Mouse (Mus musculus): ENCODE measurements around the gene Olfr1032. TPM values are rescaled to one million over a fixed set of nuclear protein-coding genes. Genes with fewer than 3 reads are reported as not detected.
"Not testable (repeated sequence)": the region's sequence is repeated elsewhere in the genome, so short reads cannot be mapped to it uniquely, and the experiment has no call there.

Gene Olfr1032
- not detected in 2 replicates for total RNA-seq (2021)
- long read RNA-seq, experiment 1 = 0 reads
- long read RNA-seq, experiment 2 = 0 reads

GRCm38 (mm10) chr2:86005240-86005639, at the start of gene Olfr1032:
Gene Olfr1032, plus strand, starts transcription at chr2:86005540.
- DNase-seq = no peak

- DNase-seq = no peak
Observed at GRCm38 (mm10) chr2:85973595-85973994, 31.7 kb upstream of the Olfr1032 start, which contains the start of gene Olfr1029. Gene Olfr1029, plus strand, starts transcription at chr2:85973895.

- DNase-seq = no peak
Observed at GRCm38 (mm10) chr2:85978976-85979375, 26.4 kb upstream of the Olfr1032 start, which contains the start of gene Olfr1030. Gene Olfr1030, plus strand, starts transcription at chr2:85979276.

GRCm38 (mm10) chr2:85990004-85990403, 15.3 kb upstream of the Olfr1032 start, which contains the start of gene Olfr1031:
Gene Olfr1031, plus strand, starts transcription at chr2:85990304.
- DNase-seq = no peak

GRCm38 (mm10) chr2:86020406-86020805, 15.1 kb downstream of the Olfr1032 start, which contains the start of gene Olfr1033:
Gene Olfr1033, plus strand, starts transcription at chr2:86020633.
- peak; percentile 21 for DNase-seq

GRCm38 (mm10) chr2:86021518-86021917, 16.2 kb downstream of the Olfr1032 start:
- DNase-seq = not testable (repeated sequence)

- DNase-seq = no peak
Observed at GRCm38 (mm10) chr2:86045561-86045960, 40.2 kb downstream of the Olfr1032 start, which contains the start of gene Olfr1034. Gene Olfr1034, plus strand, starts transcription at chr2:86045861.

- DNase-seq = not testable (repeated sequence)
Observed at GRCm38 (mm10) chr2:86050777-86051176, 45.4 kb downstream of the Olfr1032 start.

Other genes starting within 250 kb of the Olfr1032 start
- gene Olfr1012, start 242.8 kb upstream of the Olfr1032 start, total RNA-seq (2021) = not detected in 2 replicates
- gene Olfr1013, start 238.4 kb upstream of the Olfr1032 start, total RNA-seq (2021) = 0.11 TPM in 1 of 2 replicates, not detected in the other
- gene Olfr1014, start 232.8 kb upstream of the Olfr1032 start, total RNA-seq (2021) = not detected in 2 replicates
- not detected in 2 replicates for gene Olfr1015, start 223.5 kb upstream of the Olfr1032 start, total RNA-seq (2021)
- gene Olfr1016, start 203.0 kb upstream of the Olfr1032 start, total RNA-seq (2021) = not detected in 2 replicates
- gene Olfr1018, start 187.1 kb upstream of the Olfr1032 start, total RNA-seq (2021) = not detected in 2 replicates
- gene Olfr1019, start 160.1 kb upstream of the Olfr1032 start, total RNA-seq (2021) = not detected in 2 replicates
- gene Olfr1020, start 158.5 kb upstream of the Olfr1032 start, total RNA-seq (2021) = not detected in 2 replicates
- gene Olfr1022, start 136.9 kb upstream of the Olfr1032 start, total RNA-seq (2021) = not detected in 2 replicates
- not detected in 2 replicates for gene Olfr1023, start 119.9 kb upstream of the Olfr1032 start, total RNA-seq (2021)
- gene Olfr1024, start 100.5 kb upstream of the Olfr1032 start, total RNA-seq (2021) = not detected in 2 replicates
- gene Olfr1025-ps1, start 90.3 kb upstream of the Olfr1032 start, total RNA-seq (2021) = not detected in 2 replicates
- not detected in 2 replicates for gene Olfr1026, start 84.0 kb upstream of the Olfr1032 start, total RNA-seq (2021)
- gene Olfr1028, start 55.1 kb upstream of the Olfr1032 start, total RNA-seq (2021) = not detected in 2 replicates
- not detected in 2 replicates for gene Olfr1029, start 31.6 kb upstream of the Olfr1032 start, total RNA-seq (2021)
- gene Olfr1030, start 26.3 kb upstream of the Olfr1032 start, total RNA-seq (2021) = not detected in 2 replicates
- gene Olfr1031, start 15.2 kb upstream of the Olfr1032 start, total RNA-seq (2021) = not detected in 2 replicates
- gene Olfr1033, start 15.1 kb downstream of the Olfr1032 start, total RNA-seq (2021) = 3.3 and 6.6 TPM in 2 replicates
- 0.11 and 0.33 TPM in 2 replicates for gene Olfr1034, start 40.3 kb downstream of the Olfr1032 start, total RNA-seq (2021)
- gene Olfr1036, start 68.5 kb downstream of the Olfr1032 start, total RNA-seq (2021) = not detected in 2 replicates
- not detected in 2 replicates for gene Olfr1037, start 81.8 kb downstream of the Olfr1032 start, total RNA-seq (2021)
- gene Olfr1039, start 130.4 kb downstream of the Olfr1032 start, total RNA-seq (2021) = not detected in 2 replicates
- gene Olfr1040, start 141.2 kb downstream of the Olfr1032 start, total RNA-seq (2021) = not detected in 2 replicates
- gene Olfr1042, start 156.3 kb downstream of the Olfr1032 start, total RNA-seq (2021) = not detected in 2 replicates
- not detected in 2 replicates for gene Olfr1043, start 162.0 kb downstream of the Olfr1032 start, total RNA-seq (2021)
- gene Olfr1044, start 172.3 kb downstream of the Olfr1032 start, total RNA-seq (2021) = not detected in 2 replicates
- gene Olfr52, start 180.1 kb downstream of the Olfr1032 start, total RNA-seq (2021) = not detected in 2 replicates
- gene Olfr1045, start 197.5 kb downstream of the Olfr1032 start, total RNA-seq (2021) = not detected in 2 replicates
- gene Olfr1046, start 213.8 kb downstream of the Olfr1032 start, total RNA-seq (2021) = not detected in 2 replicates
- gene Olfr1047, start 225.9 kb downstream of the Olfr1032 start, total RNA-seq (2021) = not detected in 2 replicates
- gene Olfr1048, start 234.7 kb downstream of the Olfr1032 start, total RNA-seq (2021) = not detected in 2 replicates

Measured in adrenal gland, postnatal 14 days (tissue).